Mouse (Mus musculus) WW6 (cell line): Measurements from ENCODE around the gene Utp4.

Experiments used
- DNase-seq: peaks from one replicate; pipeline ENCODE4 v3.0.0-alpha.2; 2013; ENCODE audit warnings: low read depth, low spot score

Utp4 gene

DNA sequence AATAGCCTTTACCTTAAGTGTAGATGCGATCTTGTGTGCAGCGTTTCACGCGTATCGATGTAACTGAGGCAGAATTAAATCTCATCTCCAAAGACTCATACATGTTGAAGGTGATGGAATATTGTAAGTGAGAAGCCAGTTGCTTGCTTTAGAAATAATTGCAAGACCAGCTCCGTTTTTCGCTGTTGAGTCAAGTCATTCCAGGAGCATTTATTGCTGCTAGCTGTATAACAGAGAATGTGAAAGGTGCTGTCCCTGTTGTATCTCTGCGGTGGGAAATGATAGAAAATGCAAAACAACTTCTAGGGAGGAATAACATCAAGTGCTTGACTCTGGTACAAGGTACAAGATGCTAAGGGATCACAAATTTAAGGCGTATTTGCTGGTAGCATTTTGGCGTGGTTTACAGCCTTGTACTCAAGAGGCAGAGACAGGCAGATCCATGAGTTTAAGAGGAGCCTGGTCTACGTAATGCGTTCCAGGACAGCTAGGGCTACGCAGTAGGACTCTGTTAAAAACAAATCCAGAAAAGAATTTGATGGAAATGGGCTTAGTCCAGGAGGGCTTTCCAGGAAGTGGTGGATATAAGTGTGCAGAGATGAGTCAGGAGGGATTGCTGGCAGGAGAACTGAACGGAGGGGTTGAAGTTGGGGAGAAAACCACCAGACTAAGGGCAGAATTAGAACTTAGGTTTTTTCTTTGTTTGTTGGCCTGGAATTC lies 43.8 kb downstream of the Utp4 start:
- no peak for DNase-seq

DNA sequence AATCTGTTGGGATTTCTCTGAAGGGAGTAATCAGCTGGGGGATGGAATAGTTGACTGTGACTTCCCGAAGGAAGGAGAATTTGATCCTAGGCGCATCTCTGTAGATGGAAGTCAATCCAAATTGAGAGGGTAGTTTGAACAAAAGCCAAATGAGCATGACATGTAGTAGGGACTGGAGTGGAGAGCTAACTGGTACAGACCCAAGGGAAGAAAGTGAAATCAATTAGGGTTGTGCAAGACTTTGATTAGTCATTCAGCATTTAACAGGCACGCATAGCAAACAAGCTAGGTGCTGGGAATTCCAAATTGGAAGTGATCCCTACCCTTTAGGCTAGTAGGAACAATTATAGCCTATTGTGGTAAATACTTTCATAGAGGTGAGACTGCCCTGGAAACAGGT lies 48.4 kb downstream of the Utp4 start:
- DNase-seq: no peak

DNA sequence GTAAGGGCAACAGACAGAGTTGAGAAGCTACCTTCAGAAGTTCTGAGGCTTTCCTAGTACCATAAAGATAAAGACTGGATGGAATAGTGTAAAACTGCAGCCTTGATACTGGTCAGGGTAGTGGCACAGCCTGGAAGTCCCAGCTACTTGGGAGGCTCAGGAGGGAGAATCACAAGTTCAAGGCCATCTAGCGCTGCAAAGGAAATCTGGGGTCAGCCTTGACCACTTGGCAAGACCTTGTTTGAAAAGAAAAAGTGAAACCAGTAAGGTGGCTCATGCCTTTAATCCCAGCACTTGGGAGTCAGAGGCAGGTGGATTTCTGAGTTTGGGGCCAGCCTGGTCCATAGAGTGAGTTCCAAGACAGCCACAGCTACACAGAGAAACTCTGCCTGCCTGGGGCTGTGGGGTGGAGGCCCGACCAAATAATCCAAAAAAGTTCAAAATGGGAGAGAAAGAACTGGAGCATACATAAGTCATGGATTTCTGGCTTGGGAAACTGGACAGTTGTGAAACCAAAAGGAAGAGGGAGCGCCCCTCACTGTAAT lies 50.5 kb downstream of the Utp4 start:
- no peak for DNase-seq

DNA sequence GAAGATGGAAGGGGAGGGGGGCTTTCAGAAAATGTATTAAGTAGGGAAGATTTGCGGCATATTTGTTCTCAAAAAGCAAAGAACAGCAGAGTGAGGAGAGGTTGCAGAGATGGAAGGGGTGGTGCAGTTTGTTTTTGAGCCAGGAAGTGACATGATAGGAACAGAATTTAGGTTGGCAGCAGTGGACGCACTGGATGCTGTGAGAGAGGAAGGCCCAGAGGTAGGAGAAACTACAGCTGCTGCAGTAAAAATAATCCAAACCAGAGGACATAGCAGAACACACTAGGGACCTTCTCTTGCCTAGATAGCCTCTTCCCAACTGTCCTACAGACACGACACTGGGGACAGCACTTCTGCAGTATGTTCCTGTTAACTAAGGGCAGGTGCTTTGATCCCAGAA lies 51.3 kb downstream of the Utp4 start:
- no peak for DNase-seq

DNA sequence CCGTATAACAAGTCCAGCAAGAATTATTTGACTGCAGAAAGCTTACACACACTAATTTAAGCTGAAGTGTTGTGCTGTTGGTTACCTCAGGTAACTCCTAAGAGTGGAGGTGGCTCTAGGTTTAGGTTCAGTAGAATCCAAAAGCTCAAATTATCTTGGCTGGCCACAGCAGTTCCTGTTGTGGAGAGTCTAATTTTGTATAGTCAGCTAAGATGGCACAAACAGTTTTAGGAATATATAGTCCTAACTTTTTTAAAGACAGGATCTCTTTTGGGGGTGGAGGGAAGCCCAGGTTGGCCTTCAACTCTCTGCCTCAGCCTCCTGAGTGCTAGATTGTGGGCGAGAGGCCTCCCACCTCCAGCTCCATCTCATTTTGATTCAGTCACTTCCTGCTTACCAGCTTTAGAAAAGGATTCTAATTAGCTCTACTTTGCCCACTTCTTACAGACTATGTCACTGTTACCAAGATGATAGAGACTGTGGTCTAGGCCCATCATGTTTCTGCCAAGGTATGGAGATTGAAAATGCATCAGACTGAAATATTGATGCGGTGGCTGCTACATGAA lies 55.3 kb downstream of the Utp4 start:
- no peak for DNase-seq

DNA sequence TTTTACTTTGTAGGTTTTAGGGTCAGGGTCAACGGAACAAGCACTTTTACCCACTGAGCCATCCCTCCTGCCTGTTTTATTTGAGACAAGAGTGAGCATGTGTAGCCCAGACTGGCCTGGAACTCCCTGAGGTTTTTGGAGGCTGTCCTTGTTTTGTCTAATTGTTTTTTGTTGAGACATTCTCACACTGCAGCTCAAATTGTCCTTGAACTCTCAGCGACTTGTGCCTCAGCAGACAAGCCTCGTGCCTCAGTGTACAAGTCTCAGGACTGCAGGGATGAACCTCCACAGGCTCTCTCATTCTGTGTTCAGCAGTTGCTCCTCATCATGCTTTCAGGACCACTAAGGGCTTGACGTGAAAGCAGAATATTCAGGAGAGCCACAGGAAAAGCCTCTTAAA lies 58.3 kb downstream of the Utp4 start:
- DNase-seq: no peak

DNA sequence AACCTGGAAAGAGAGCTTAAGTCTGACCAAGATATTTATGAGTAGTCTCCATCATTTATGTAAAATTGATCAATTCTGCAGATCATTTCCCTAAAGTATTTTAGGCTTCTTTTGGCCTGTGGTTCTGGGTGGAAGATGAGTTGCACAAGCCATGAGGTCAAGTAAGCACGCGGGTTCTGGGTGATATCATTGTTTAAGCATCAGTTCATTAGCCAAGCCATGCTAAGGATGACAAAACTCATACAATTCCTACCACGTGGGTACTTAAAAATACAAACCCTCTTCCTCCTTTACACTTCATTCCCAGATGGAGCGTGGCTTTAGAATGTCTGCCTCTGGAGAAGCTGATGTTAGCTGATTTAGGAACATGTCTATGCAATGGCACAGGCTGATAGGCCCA lies 60.1 kb downstream of the Utp4 start:
- no peak for DNase-seq

DNA sequence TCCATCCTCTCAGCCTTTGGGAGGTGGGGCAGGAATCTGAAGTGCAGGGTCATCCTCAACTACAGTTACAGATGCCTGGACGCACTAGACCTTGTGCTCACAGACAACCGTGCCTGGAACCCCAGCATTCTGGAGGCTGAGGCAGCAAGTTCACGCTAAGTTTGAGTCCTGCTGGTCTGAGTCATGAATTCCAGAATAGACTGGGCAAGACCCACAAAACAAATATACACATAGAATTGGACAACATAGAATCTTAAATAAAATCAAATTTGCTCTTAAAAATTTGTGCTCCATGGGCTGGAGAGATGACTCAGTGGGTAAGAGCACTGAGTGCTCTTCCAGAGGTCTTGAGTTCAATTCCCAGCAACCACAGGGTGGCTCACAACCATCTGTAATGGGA lies 63.6 kb downstream of the Utp4 start:
- no peak for DNase-seq

DNA sequence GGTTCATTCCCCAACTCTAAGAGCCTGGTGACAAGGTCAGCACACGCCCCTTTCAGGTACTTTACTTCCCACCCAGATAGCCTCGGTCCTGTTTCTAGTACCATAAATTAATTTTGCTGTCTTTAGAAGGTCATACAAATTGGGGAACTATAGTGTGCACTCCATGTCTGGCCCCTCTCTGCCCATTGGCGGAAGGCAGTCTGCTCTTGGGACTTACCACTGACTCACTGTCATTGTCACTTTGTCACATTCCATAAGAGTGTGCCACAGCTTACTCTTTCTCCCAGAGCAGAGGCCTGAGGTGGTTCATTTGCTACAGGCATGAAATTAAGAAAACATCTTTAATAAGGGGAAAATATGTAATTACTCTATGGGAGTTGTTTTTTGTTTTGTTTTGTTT lies 64.8 kb downstream of the Utp4 start:
- no peak for DNase-seq

DNA sequence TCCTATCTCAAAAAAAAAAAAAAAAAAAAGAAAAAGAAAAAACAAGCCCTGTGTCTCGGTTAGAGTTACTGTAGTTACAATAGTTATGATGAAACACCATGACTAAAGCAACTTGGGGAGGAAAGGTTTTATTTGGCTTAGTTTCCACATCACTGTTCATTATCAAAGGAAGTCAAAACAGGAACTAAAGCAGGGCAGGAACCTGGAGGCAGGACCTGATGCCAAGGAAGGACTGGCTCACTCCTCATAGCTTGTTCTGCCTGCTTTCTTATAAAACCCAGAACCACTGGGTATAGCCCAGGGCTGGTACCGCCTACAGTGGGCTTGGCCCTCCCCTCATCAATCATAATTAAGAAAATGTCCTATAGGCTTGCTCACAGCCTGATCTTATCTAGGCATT lies 66.2 kb downstream of the Utp4 start:
- DNase-seq: no peak

DNA sequence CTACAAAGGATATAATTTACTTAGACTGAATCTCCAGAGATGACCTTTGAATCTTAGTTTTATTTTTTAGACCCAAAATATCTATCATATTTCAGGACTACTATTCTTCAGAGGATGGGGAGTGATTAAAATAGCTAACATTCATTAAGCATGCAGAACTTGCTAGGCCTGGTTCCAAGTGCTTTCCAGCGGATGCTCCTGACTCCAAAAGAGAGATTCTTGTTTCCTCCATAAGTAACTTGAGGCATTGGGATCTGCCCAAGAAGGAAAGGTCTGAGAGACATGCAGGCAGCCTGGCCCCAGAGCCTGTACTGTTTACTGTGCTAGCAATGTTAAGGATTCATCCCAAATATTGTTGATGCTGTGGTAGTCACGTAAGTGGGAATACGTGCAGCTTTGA lies 68.9 kb downstream of the Utp4 start:
- no peak for DNase-seq

DNA sequence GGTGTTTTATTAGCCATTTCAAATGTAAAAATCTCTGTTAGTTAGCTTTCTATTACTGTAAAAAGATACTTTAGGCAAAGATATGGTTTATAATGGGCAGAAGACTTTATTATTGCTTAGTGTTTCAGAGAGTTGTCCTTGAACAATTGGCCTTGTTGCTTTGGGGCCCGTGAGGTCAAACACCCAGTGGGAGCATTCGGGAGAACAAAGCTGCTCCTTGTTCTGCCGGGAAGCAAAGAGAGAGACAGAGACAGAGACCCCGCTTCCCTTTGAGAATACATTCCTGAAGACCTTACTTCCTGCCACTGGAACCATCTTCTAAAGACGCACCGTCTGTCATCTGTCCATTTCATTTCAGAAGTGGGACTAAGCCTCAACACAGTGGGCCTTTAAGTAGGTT lies 69.9 kb downstream of the Utp4 start:
- peak; percentile 20 for DNase-seq

DNA sequence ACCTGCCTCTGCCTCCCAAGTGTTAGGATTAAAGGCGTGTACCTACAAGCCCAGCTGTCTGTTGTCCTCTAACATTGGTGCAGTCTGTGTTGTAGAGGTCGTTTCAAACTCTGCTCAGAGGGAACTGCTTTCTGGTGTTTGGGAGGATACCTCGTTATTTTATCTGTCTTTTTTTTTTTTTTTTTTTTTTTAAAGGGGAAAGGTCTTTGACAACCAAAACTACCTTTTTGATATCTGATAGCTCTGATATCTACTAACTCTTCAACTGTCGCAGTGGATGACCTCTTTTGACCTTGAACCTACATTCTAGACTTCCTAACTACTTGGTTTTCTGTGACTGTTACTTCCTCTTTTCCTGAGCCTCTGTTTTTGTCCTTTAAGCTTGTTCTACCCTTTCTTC lies 71.1 kb downstream of the Utp4 start:
- DNase-seq: no peak

DNA sequence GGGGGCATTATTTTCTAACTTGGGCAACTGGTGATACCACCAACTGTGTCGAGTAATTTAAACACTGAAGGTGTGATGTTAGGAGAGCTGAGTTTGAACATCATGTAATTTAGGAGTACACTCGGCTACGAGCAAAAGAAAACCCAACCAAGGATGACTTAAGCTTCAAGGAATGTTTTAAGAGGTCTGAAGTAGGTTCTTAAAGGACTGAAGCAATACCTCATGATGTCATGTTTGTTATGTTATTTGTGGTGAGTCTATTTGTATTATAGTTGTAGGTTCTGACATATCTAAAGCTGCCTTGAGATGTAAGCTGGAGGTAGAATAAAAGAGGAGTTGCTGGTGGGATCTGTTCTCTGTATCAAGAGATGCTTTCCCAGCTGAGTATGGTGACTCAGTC lies 76.5 kb downstream of the Utp4 start:
- no peak for DNase-seq

DNA sequence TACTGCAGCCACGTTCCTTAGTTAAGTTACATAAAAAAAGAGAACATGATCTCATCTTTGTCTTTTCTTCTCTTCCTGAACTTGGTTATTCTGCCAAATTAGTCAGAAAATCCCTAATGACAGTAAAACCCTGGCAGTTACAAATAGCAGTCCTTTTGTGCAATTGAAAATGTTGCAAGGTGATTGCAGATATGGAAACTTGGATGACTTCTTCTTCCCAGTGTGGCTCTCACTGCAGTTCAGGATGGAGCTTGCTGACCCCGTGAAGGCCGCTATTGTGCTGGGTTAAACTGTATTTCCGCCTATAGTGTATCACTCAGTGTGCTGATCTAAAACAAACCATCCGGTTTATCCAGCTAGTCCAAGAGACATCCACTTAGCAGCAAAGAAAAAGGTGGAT lies 78.5 kb downstream of the Utp4 start:
- DNase-seq: no peak
